Mouse (Mus musculus): ENCODE measurements around the gene Cox8c.

Cox8c gene

DNA sequence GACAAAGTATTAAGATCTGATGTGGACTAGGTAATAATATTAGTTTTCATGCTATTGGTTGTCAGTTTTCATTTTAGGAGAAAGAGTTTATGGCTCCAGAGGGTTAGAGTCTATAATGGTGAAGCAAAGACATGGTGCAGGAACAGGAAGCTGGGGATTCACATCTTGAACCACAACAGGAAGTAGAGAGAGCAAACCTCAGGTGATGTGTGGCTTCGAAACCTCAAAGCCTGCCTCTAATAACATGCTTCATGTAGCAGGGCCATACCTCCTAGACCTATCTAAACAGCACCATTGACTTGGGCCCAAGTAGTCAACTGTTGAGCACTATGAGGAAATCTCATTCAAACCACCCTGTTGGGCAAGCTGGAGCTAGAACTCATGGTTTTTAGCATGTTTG is 46.5 kb downstream of the Cox8c start:
- no peak for TF ChIP-seq GATA4 (IDR thresholded peaks at IDR 0.05; ENCODE audit: insufficient replicate concordance, low read length)

GRCm38 (mm10) chr12:102947826-102948225 is 48.7 kb downstream of the Cox8c start:
- TF ChIP-seq GATA4 (IDR thresholded peaks at IDR 0.05; ENCODE audit: insufficient replicate concordance, low read length), result no peak

DNA sequence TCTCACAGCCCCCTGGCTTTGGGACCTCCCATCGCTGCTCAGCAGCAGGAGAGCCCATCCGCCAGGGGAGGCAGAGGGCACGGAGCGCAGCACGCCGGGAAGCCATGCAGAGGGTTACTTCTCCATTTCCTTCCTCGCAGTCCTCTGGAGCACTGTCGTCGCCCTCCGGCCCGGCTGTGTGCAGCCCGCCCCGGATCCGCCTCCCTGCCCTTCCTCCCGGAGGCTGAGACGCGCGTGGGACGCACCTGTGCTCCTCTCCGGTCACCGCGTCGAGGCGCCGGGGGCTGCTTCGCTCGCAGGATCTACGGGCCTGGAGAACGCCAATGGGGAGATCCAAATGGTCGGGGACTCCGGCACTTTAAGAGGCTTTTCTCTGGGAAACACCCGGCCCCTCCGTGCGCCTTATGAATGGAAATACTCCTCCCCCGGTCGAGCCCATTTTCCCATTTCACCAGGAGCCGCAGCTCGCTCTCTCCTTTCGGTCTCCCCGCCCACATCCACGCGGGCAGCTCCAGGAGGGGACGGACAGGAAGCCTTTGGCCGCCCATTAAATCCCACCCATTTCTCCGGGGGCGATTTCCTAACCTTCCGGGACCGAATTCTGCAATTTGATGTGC is 49.8 kb downstream of the Cox8c start, which contains the start of gene Unc79:
Gene Unc79 (plus strand): TSS at position 82 of the 617 bp plus-strand sequence.
- no peak for TF ChIP-seq GATA4 (IDR thresholded peaks at IDR 0.05; ENCODE audit: insufficient replicate concordance, low read length)

DNA sequence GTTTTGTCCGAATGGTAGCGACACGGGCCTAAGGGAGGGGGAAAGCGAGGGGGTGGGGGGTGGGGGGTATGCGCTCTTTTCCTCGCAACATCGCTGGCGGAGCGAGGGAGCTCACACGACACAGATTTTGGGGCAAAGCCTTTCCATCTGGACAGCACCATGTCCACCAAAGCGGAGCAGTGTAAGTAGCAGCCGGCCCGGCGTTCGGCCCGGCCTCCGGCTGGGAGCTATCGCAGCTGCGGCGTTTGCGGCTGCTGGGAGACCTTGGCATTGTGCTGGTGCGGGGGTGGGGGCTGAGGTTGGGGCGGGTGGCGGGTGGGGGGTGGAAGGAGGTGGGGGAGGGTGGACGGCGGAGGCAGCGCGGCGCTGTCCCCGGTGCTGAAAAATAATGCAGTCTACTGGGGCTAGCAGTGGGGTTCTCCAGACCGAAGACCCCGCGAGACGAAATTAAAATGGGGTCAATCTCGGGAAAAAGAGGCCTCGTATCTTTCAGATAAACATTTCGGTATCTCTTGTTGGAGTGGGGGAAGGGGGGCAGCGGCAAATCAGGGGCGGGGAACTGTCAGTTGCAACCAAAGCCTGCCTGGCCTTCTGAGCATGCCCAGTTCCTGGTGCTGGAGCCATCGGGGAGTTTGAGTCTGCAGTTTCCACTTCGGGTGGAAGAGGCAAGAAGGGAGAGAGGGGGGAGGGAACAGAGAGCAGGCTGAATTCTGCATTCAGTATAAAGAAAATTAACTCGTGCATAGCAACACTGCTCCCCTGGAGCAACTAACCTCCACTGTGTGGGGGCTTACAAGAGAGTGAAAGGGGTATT is 50.5 kb downstream of the Cox8c start:
- no peak for TF ChIP-seq GATA4 (IDR thresholded peaks at IDR 0.05; ENCODE audit: insufficient replicate concordance, low read length)

Data from liver, adult (tissue).